Mouse (Mus musculus) retina, embryonic 14.5 days (tissue): ENCODE measurements around the gene Olfr1306.

Experiments used
- DNase-seq: peaks from one replicate; pipeline ENCODE4 v3.0.0-alpha.2; 2015; ENCODE audit warnings: low spot score

Gene Olfr1306

GRCm38 (mm10) chr2:111916171-111916570 lies at the start of gene Olfr1306:
Gene Olfr1306 (minus strand): TSS chr2:111916271.
- DNase-seq, result no peak

- no peak for DNase-seq
These were observed 48.8 kb upstream of the Olfr1306 start, which contains the start of gene Olfr1308 for GRCm38 (mm10) chr2:111964844-111965243. Gene Olfr1308 (minus strand): TSS chr2:111964944.

GRCm38 (mm10) chr2:111949340-111949739 lies 33.3 kb upstream of the Olfr1306 start, which contains the start of gene Olfr1307:
Gene Olfr1307 (minus strand): TSS chr2:111949440.
- no peak for DNase-seq

GRCm38 (mm10) chr2:111877049-111877448 lies 39.0 kb downstream of the Olfr1306 start, which contains the start of gene Olfr1305:
Gene Olfr1305 (minus strand): TSS chr2:111877149.
- DNase-seq, result no peak
